Mouse (Mus musculus): ENCODE results near the gene Fn1.

- TF ChIP-seq EP300 (IDR thresholded peaks at IDR 0.05; ENCODE audit: insufficient read depth, low read depth, low read length) = no peak
- no peak for TF ChIP-seq CTCF (IDR thresholded peaks at IDR 0.05; ENCODE audit: low read depth, low read length)
- TF ChIP-seq POLR2A (IDR thresholded peaks at IDR 0.05; ENCODE audit: insufficient read depth, low read length) = no peak
Observed at GRCm38 (mm10) chr1:71636116-71636515, 16.9 kb downstream of the Fn1 start.
